Mouse (Mus musculus): ENCODE measurements around the gene Fam43b. TPM values are rescaled to one million over a fixed set of nuclear protein-coding genes. Genes with fewer than 3 reads are reported as not detected.

Fam43b gene
- polyA plus RNA-seq, 1 experiment from 2014 or later = 9.1 TPM

DNA sequence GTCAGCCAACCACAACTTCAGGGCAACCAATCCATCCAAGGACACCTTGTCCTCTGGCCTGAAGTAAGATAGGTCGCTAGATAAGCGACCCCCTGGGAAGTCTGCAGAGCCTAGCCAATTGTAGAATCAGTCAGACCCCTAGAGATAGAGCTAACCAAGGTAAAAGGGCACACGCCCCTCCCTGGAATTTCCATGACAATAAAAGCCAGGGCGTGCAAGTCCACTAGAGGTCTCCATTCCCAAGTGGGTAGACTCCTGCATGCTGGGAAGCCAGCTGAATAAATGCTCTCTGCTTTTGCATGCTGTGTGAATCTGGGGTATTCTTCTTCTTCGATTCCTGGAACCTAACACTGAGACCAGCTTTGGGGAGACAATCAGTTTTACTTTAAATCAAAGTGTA, 20.1 kb upstream of the Fam43b start:
- Histone ChIP-seq H3K27ac (no peak overlapping the region), H3K4me2 (no peak overlapping the region), H3K4me1 (peaks cover 29% of the 10 kb centered on the region), H3K27me3 (replicated peaks) (peaks cover 3% of the 10 kb centered on the region; the same call in 1 of the 2 replicates), H3K9me3 (no peaks in the 10 kb centered on the region), H3K9ac (no peak overlapping the region), H3K4me3 (no peak overlapping the region), H3K36me3 (replicated peaks) (no peaks in the 10 kb centered on the region)
- WGBS = 55% methylated on average over 5 of the region's 5 CpGs
- no peak for ATAC-seq (replicated peaks)

DNA sequence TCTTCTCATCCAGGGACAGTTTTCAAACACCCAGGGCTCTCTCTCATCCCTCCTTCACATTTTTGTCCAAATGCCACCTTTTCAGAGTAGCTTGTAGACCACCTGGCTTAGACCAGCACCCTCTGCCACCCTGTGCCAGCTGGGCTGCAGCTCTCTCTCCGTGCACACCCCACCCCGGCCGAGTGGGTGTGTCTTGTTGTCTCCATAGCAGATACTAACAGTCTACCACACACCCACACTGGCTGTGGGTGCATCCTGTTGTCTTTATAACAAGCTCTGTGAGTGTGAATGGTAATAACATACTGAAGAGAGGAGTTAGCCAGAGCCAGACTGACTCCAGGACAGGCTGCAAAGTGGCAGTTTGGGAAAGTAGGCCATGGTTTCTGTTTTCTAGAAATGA, 19.7 kb upstream of the Fam43b start:
- Histone ChIP-seq H3K9me3 (no peaks in the 10 kb centered on the region), H3K27ac (no peak overlapping the region), H3K9ac (no peak overlapping the region), H3K36me3 (replicated peaks) (no peaks in the 10 kb centered on the region), H3K4me1 (peaks cover 29% of the 10 kb centered on the region), H3K4me2 (no peak overlapping the region), H3K27me3 (replicated peaks) (peaks cover 3% of the 10 kb centered on the region; the same call in 1 of the 2 replicates), H3K4me3 (no peak overlapping the region)
- ATAC-seq (replicated peaks) = no peak
- 86% methylated on average over 3 of the region's 3 CpGs for WGBS

DNA sequence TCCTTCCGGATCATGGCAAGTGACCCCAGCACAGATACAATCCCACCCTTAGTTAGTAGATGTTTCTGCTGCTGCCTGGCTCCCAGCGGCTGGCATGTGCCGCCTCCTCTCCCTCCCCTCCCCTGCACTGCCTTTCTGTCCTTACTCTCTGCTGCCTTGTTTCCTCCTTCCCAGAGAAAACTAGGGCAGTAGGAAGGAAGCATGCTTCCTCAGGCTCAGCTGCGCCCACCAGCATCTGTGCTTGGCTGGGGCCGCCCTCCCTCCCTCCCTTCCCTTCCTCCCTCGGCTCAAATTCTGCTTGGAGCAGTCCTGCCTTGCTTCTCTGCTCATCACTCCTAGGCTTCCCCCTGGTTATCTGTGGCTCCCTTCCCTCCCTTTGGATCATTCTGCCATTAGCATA, 18.4 kb upstream of the Fam43b start:
- Histone ChIP-seq H3K9ac (no peak overlapping the region), H3K27ac (peak overlapping the region; percentile 70), H3K9me3 (no peaks in the 10 kb centered on the region), H3K4me3 (no peak overlapping the region), H3K27me3 (replicated peaks) (peaks cover 3% of the 10 kb centered on the region; the same call in 1 of the 2 replicates), H3K36me3 (replicated peaks) (no peaks in the 10 kb centered on the region), H3K4me1 (peaks cover 29% of the 10 kb centered on the region), H3K4me2 (no peak overlapping the region; the same call in 1 of the 2 replicates)
- no peak for ATAC-seq (replicated peaks)
- 20% methylated on average over 6 of the region's 6 CpGs for WGBS

DNA sequence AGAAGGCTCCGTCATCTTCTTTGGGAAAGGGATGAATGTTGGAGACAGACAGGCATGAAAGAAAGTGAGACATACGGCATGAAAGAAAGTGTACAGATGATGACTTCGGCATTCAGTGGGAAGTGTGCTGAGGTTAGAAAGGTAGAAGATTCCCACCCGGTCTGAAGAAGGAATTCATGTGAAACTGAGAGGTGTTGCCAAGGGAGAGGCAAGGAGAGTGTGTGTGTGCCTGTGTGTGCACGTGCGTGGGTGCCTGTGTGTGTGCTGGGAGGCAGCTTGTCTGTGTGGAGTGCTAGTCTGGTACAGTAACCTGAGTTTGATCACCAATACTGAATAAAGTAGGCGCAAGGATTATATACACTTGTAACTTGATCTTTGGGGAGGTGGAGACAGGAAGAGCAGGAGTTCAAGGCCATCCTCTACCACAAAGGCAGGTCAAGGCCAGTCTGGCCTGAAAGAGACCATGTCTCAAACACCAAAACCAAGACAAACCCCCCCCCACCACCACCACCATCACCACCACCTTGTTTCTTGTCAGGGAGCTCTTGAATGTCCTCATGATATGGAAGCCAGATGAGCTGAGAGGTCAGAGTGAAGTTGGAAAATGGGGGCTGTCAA, 15.3 kb upstream of the Fam43b start:
- no peaks in the 10 kb centered on the region; the same call in 1 of the 2 replicates for H3K27me3 ChIP-seq (replicated peaks)
- WGBS = 58% methylated on average over 7 of the region's 7 CpGs
- H3K9ac ChIP-seq = no peak overlapping the region
- H3K4me2 ChIP-seq = no peak overlapping the region
- H3K4me1 ChIP-seq = peaks cover 14% of the 10 kb centered on the region
- H3K36me3 ChIP-seq (replicated peaks) = no peaks in the 10 kb centered on the region
- no peaks in the 10 kb centered on the region for H3K9me3 ChIP-seq
- no peak for ATAC-seq (replicated peaks)
- H3K4me3 ChIP-seq = no peak overlapping the region
- H3K27ac ChIP-seq = no peak overlapping the region

DNA sequence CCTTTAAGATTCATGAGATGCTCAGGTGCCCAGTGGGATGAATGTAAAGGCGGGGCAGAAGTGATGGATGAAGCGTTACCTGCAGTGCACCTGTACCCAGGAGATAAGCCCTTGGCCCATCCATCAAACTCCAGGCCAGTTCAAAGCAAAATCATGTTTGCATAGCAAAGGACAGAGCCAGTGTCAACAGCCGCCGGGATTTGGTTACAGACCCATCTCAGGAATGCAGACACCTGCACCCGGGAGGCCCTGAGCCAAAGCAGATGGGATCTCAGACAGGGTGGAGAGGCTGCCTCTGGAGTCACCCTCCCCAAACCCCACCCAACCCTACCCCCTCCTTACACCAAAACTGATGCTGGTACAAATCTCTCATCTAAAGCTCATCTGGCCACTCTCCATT, 14.7 kb upstream of the Fam43b start:
- ATAC-seq (replicated peaks) = no peak
- WGBS = 18% methylated on average over 5 of the region's 5 CpGs
- H3K4me3 ChIP-seq = no peak overlapping the region

DNA sequence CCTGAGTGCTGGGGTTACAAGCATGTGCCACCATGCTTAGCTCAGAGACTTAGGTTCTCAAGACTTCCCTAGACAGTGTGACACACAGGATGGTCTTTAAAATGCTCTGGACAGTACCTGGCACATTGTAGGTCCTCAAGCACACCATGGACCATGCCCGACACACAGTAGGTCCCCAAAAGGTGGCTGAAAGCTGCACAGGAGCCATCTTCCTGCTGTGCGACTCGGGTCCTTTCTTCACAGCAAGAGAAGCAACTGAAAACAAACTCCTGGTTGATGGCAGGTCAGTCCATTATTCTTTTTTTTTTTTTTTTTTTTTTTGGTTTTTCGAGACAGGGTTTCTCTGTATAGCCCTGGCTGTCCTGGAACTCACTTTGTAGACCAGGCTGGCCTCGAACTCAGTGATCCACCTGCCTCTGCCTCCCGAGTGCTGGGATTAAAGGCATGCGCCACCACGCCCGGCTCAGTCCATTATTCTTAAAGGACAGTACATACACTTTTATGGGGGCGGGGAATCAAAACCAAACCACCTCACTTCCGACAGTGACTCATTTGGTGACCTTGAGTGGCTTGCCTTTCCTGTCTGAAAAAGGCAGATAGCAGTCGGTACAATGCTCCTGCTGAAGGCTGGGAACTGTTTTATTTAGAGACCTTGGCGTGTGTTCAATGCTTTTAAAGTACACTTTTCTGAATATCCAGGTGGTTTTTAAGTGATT, 11.3 kb upstream of the Fam43b start:
- H3K9ac ChIP-seq = no peak overlapping the region
- no peaks in the 10 kb centered on the region; the same call in 1 of the 2 replicates for H3K27me3 ChIP-seq (replicated peaks)
- ATAC-seq (replicated peaks) = no peak
- H3K4me2 ChIP-seq = no peak overlapping the region
- H3K4me3 ChIP-seq = no peak overlapping the region
- WGBS = 82% methylated on average over 12 of the region's 13 CpGs
- no peak overlapping the region for H3K27ac ChIP-seq
- no peaks in the 10 kb centered on the region for H3K36me3 ChIP-seq (replicated peaks)
- no peaks in the 10 kb centered on the region for H3K4me1 ChIP-seq
- no peaks in the 10 kb centered on the region for H3K9me3 ChIP-seq

More for the DNA sequence above, 14.7 kb upstream of the Fam43b start:
- no peaks in the 10 kb centered on the region; the same call in 1 of the 2 replicates for H3K27me3 ChIP-seq (replicated peaks)
- no peak overlapping the region for H3K27ac ChIP-seq
- no peaks in the 10 kb centered on the region for H3K36me3 ChIP-seq (replicated peaks)
- no peak overlapping the region for H3K9ac ChIP-seq
- H3K9me3 ChIP-seq = no peaks in the 10 kb centered on the region
- peaks cover 14% of the 10 kb centered on the region for H3K4me1 ChIP-seq
- no peak overlapping the region for H3K4me2 ChIP-seq

DNA sequence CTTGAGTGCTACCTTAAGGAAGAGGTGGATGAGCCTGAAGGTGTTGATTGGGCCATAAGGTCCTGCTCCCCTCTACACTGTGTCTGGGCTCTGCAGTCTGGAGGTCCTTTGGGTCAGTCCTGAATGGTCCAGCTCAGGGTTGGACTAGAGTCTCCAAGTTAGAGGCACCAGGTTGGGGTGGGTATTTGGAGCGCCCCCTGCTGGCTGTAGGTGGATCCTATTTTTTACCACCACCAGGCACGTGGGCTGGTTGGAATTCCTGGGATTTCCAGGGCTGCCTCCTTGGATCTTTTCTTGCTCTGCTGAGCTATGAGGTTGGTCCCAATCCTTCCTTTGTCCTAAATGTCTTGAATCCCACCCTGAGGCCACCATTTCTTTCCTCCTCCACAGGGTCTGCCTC, 8.5 kb upstream of the Fam43b start:
- no peaks in the 10 kb centered on the region for H3K9me3 ChIP-seq
- H3K27ac ChIP-seq = no peak overlapping the region
- H3K4me1 ChIP-seq = no peaks in the 10 kb centered on the region
- H3K4me2 ChIP-seq = no peak overlapping the region
- 0% methylated on average over 2 of the region's 2 CpGs for WGBS
- no peaks in the 10 kb centered on the region for H3K36me3 ChIP-seq (replicated peaks)
- no peak overlapping the region for H3K4me3 ChIP-seq
- ATAC-seq (replicated peaks) = no peak
- no peaks in the 10 kb centered on the region; the same call in 1 of the 2 replicates for H3K27me3 ChIP-seq (replicated peaks)
- no peak overlapping the region for H3K9ac ChIP-seq

DNA sequence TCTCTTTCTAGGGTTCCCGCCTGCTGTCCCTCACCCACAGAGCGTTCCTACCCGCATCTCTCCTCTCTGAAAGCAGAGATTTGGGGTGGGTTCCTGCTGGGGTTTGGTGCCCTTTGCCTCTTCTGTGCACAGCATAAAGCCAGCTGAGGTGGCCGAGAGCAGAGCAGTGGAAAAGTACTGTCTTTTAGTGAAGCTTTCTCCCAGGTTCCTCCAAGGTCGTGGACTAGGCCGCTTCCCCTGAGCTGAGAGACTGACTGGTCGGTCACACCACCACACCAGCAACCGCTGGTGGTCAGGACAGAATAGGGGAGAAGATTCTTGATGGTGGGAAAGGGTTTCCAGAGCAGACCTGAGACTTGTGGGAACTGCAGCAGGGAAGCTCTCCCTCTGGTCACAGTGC, 383 bp upstream of the Fam43b start:
- ATAC-seq (replicated peaks) = no peak
- Histone ChIP-seq H3K9me3 (no peaks in the 10 kb centered on the region), H3K27me3 (replicated peaks) (peaks cover 68% of the 10 kb centered on the region), H3K4me2 (peak overlapping the region; percentile 92), H3K9ac (0 out of 2 replicates have a peak overlapping the region, but pooled peaks have one; percentile 60), H3K27ac (no peak overlapping the region), H3K4me1 (peaks cover 23% of the 10 kb centered on the region; the same call in 1 of the 2 replicates), H3K4me3 (peak overlapping the region; percentile 53), H3K36me3 (replicated peaks) (no peaks in the 10 kb centered on the region)
- 2% methylated on average over 8 of the region's 8 CpGs for WGBS

DNA sequence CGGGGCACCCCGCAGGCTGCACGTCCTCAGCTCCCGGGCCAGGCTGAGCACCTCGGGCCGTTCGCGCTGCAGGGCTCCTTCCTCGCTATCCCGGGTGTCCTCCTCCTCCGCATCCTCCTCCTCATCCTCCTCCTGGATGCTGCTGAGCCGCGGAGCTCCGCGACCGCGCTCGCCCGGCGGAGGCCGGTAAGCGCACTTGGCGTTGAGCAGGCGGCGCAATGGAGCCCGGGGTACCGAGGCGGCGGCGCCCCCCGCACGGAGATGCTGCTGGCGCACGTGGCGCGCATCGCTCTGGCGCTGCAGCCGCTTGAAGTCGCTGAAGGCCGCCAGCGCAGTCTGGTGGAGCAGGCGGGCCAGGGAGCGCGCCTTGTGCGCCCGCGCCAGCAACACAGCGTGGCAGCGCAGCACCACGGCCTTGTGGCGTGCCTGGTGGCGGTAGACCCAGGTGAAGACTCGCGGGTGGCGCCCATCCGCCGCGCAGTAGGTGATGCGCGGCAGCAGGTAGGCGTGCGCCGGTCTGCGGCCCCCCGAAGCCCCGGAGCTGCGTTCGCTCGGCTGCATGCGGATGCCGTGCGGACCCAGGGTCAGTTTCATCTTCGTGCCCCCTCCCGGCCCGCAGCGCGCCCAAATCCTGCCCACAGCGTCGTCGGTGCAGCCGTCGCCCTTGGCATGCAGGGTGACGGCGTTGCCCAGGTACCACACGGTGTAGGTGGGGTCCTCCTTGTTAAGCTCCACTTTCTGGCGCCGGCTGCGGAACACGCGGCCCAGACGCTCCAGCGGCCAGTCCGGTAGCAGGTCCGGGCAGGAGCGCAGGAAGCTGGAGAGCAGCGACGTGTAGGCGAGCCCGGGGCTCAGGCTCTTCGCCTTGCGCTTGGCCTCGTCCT, 999 bp downstream of the Fam43b start:
- Histone ChIP-seq H3K4me2 (peak overlapping the region; percentile 92), H3K36me3 (replicated peaks) (no peaks in the 10 kb centered on the region), H3K9me3 (no peaks in the 10 kb centered on the region), H3K4me1 (peaks cover 23% of the 10 kb centered on the region; the same call in 1 of the 2 replicates), H3K27me3 (replicated peaks) (peaks cover 68% of the 10 kb centered on the region), H3K27ac (0 out of 2 replicates have a peak overlapping the region, but pooled peaks have one; percentile 2), H3K9ac (peak overlapping the region; percentile 60), H3K4me3 (peak overlapping the region; percentile 53)
- WGBS = under 1% methylated on average over 101 of the region's 103 CpGs
- peak; percentile 67 for ATAC-seq (replicated peaks)

DNA sequence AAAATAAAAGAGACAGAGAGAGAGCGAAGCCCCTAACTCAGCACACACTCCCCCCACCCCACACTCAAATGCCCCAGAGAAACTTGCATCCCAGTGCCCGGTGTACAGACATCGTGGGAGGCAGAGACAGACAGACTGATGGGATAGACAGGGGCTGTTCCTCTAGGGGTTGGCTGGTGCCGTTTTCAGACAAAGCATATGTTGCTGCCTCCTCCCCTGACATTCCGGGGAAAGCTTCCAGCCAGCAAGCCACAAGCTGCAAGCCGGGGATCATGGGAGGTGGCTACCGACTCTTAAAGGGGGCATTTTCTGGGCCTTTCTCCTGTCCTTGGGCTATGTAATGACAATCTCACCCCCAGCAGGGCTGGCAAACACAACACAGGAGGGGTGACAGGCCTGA, 2.6 kb downstream of the Fam43b start:
- 62% methylated on average over 7 of the region's 7 CpGs for WGBS
- H3K4me1 ChIP-seq = peaks cover 23% of the 10 kb centered on the region; the same call in 1 of the 2 replicates
- H3K9ac ChIP-seq = no peak overlapping the region
- peaks cover 66% of the 10 kb centered on the region for H3K27me3 ChIP-seq (replicated peaks)
- H3K9me3 ChIP-seq = no peaks in the 10 kb centered on the region
- ATAC-seq (replicated peaks) = no peak
- H3K27ac ChIP-seq = no peak overlapping the region
- H3K4me2 ChIP-seq = peak overlapping the region; percentile 92
- no peaks in the 10 kb centered on the region for H3K36me3 ChIP-seq (replicated peaks)
- peak overlapping the region; percentile 53 for H3K4me3 ChIP-seq

DNA sequence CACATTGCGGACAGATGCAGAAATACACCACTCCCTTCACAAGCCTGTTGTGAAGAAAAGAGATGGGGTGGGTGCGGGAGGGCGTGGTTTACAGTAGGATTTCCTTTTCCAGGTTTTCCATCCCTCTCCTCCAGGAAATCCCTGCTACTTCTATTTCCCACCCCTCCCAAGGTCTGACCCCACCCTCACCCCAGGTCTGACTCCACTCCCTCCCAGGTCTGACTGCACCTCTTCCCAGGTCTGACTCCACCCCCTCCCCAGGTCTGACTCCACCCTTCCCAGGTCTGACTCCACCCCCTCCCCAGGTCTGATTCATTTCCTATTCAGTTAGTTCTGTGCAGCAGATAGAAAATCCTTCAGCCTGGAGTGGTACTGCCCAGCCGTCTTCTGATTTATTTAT, 12.5 kb downstream of the Fam43b start:
- no peaks in the 10 kb centered on the region for H3K9me3 ChIP-seq
- no peak for ATAC-seq (replicated peaks)
- H3K27me3 ChIP-seq (replicated peaks) = no peaks in the 10 kb centered on the region
- H3K4me1 ChIP-seq = peaks cover 14% of the 10 kb centered on the region
- no peak overlapping the region for H3K4me3 ChIP-seq
- H3K27ac ChIP-seq = no peak overlapping the region
- no peak overlapping the region for H3K9ac ChIP-seq
- H3K36me3 ChIP-seq (replicated peaks) = no peaks in the 10 kb centered on the region
- H3K4me2 ChIP-seq = no peak overlapping the region
- WGBS = 52% methylated on average over 4 of the region's 4 CpGs

DNA sequence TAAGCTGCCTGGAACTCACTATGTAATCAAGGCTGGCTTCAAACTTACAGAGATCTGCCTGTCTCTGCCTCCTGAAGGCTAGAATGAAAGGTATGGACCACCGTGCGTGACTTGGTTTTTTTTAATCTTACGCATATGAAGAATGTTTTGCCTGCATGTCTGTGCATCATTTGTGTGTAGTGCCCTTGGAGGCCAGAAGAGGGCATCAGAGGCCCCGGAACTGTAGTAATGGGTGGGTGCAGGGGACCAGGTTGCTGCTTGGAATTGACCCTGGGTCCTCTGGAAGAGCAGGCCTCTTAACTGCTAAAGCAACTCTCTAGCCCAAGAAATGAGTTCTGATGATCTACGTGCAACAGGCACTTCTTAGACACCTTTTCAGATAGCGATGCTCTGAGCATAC, 13.9 kb downstream of the Fam43b start:
- no peak for ATAC-seq (replicated peaks)
- no peak overlapping the region for H3K27ac ChIP-seq
- WGBS = 80% methylated on average over 6 of the region's 6 CpGs

More for the DNA sequence above, 13.9 kb downstream of the Fam43b start:
- Histone ChIP-seq H3K27me3 (replicated peaks) (no peaks in the 10 kb centered on the region), H3K4me2 (no peak overlapping the region), H3K9me3 (no peaks in the 10 kb centered on the region), H3K36me3 (replicated peaks) (no peaks in the 10 kb centered on the region), H3K4me1 (peaks cover 14% of the 10 kb centered on the region), H3K4me3 (no peak overlapping the region), H3K9ac (no peak overlapping the region)

Measured in midbrain, embryonic 15.5 days (tissue).